Mouse (Mus musculus): ENCODE measurements around the gene Cmklr1. TPM values are rescaled to one million over a fixed set of nuclear protein-coding genes. Genes with fewer than 3 reads are reported as not detected.

The Cmklr1 gene
- polyA plus RNA-seq, 1 experiment from 2014 or later: 3.6 TPM

- peaks cover 6% of the 10 kb centered on the region; the same call in 1 of the 2 replicates for H3K27me3 ChIP-seq
- H3K9ac ChIP-seq: no peak overlapping the region
- no peaks in the 10 kb centered on the region for H3K9me3 ChIP-seq
- peak overlapping the region; percentile 38 for H3K4me2 ChIP-seq (replicated peaks)
- no peak overlapping the region for H3K4me3 ChIP-seq
- ATAC-seq (ENCODE audit: low FRiP score, low read depth): peak; percentile 34; the same call in 1 of the 2 replicates
- H3K36me3 ChIP-seq: no peaks in the 10 kb centered on the region
- H3K27ac ChIP-seq: peak overlapping the region; percentile 10; the same call in 1 of the 2 replicates
- whole genome bisulfite sequencing: 7% methylated on average over 9 of the region's 9 CpGs
- peaks cover 68% of the 10 kb centered on the region for H3K4me1 ChIP-seq
These were observed 17.1 kb downstream of the Cmklr1 start for GRCm38 (mm10) chr5:113633037-113633714.

GRCm38 (mm10) chr5:113630116-113630515, 20.1 kb downstream of the Cmklr1 start:
- no peak for ATAC-seq (ENCODE audit: low FRiP score, low read depth)
- peaks cover 70% of the 10 kb centered on the region for H3K4me1 ChIP-seq
- H3K27ac ChIP-seq: no peak overlapping the region
- H3K4me3 ChIP-seq: no peak overlapping the region
- no peaks in the 10 kb centered on the region for H3K36me3 ChIP-seq
- H3K9ac ChIP-seq: no peak overlapping the region
- no peaks in the 10 kb centered on the region for H3K9me3 ChIP-seq
- peaks cover 6% of the 10 kb centered on the region; the same call in 1 of the 2 replicates for H3K27me3 ChIP-seq
- 75% methylated on average over 10 of the region's 10 CpGs for WGBS
- no peak overlapping the region for H3K4me2 ChIP-seq (replicated peaks)

GRCm38 (mm10) chr5:113629248-113629647, 21.0 kb downstream of the Cmklr1 start:
- Histone ChIP-seq H3K4me3 (no peak overlapping the region), H3K9me3 (no peaks in the 10 kb centered on the region), H3K27ac (no peak overlapping the region), H3K9ac (no peak overlapping the region), H3K36me3 (no peaks in the 10 kb centered on the region), H3K4me2 (replicated peaks) (no peak overlapping the region), H3K4me1 (peaks cover 61% of the 10 kb centered on the region), H3K27me3 (peaks cover 6% of the 10 kb centered on the region; the same call in 1 of the 2 replicates)
- ATAC-seq (ENCODE audit: low FRiP score, low read depth): no peak
- 77% methylated on average over 3 of the region's 3 CpGs for whole genome bisulfite sequencing

GRCm38 (mm10) chr5:113627820-113628437, 22.3 kb downstream of the Cmklr1 start:
- H3K9ac ChIP-seq: 0 out of 2 replicates have a peak overlapping the region, but pooled peaks have one; percentile 1
- H3K36me3 ChIP-seq: no peaks in the 10 kb centered on the region
- no peak overlapping the region for H3K4me3 ChIP-seq
- whole genome bisulfite sequencing: 30% methylated on average over 11 of the region's 11 CpGs
- H3K27ac ChIP-seq: 0 out of 2 replicates have a peak overlapping the region, but pooled peaks have one; percentile 44
- H3K27me3 ChIP-seq: peaks cover 6% of the 10 kb centered on the region; the same call in 1 of the 2 replicates
- no peaks in the 10 kb centered on the region for H3K9me3 ChIP-seq
- no peak overlapping the region for H3K4me2 ChIP-seq (replicated peaks)
- ATAC-seq (ENCODE audit: low FRiP score, low read depth): peak; percentile 64; the same call in 1 of the 2 replicates
- peaks cover 51% of the 10 kb centered on the region for H3K4me1 ChIP-seq

GRCm38 (mm10) chr5:113626991-113627390, 23.2 kb downstream of the Cmklr1 start:
- ATAC-seq (ENCODE audit: low FRiP score, low read depth): no peak
- 76% methylated on average over 5 of the region's 5 CpGs for WGBS
- no peak overlapping the region for H3K4me2 ChIP-seq (replicated peaks)
- H3K4me1 ChIP-seq: peaks cover 42% of the 10 kb centered on the region
- H3K27ac ChIP-seq: no peak overlapping the region
- no peak overlapping the region for H3K4me3 ChIP-seq
- no peak overlapping the region for H3K9ac ChIP-seq
- no peaks in the 10 kb centered on the region for H3K36me3 ChIP-seq
- H3K27me3 ChIP-seq: peaks cover 6% of the 10 kb centered on the region; the same call in 1 of the 2 replicates
- H3K9me3 ChIP-seq: no peaks in the 10 kb centered on the region

- peaks cover 38% of the 10 kb centered on the region for H3K4me1 ChIP-seq
- H3K9ac ChIP-seq: no peak overlapping the region
- peaks cover 3% of the 10 kb centered on the region; the same call in 1 of the 2 replicates for H3K27me3 ChIP-seq
- whole genome bisulfite sequencing: 43% methylated on average over 8 of the region's 8 CpGs
- H3K9me3 ChIP-seq: no peaks in the 10 kb centered on the region
- no peak overlapping the region for H3K27ac ChIP-seq
- H3K4me2 ChIP-seq (replicated peaks): no peak overlapping the region
- no peak for ATAC-seq (ENCODE audit: low FRiP score, low read depth)
- no peak overlapping the region for H3K4me3 ChIP-seq
- no peaks in the 10 kb centered on the region for H3K36me3 ChIP-seq
These were observed 23.9 kb downstream of the Cmklr1 start for GRCm38 (mm10) chr5:113626352-113626751.

- Histone ChIP-seq H3K27ac (no peak overlapping the region), H3K36me3 (no peaks in the 10 kb centered on the region), H3K4me1 (peaks cover 40% of the 10 kb centered on the region), H3K27me3 (no peaks in the 10 kb centered on the region), H3K4me3 (no peak overlapping the region), H3K9me3 (no peaks in the 10 kb centered on the region), H3K4me2 (replicated peaks) (no peak overlapping the region), H3K9ac (no peak overlapping the region)
- ATAC-seq (ENCODE audit: low FRiP score, low read depth): no peak
- WGBS: 82% methylated on average over 4 of the region's 4 CpGs
These were observed 25.2 kb downstream of the Cmklr1 start for GRCm38 (mm10) chr5:113625068-113625467.

- H3K36me3 ChIP-seq: no peaks in the 10 kb centered on the region
- H3K4me2 ChIP-seq (replicated peaks): no peak overlapping the region
- H3K27ac ChIP-seq: no peak overlapping the region
- no peak for ATAC-seq (ENCODE audit: low FRiP score, low read depth)
- H3K4me3 ChIP-seq: no peak overlapping the region
- H3K4me1 ChIP-seq: peaks cover 29% of the 10 kb centered on the region
- H3K9ac ChIP-seq: no peak overlapping the region
- 23% methylated on average over 2 of the region's 2 CpGs for WGBS
- H3K27me3 ChIP-seq: no peaks in the 10 kb centered on the region
- H3K9me3 ChIP-seq: no peaks in the 10 kb centered on the region
These were observed 27.2 kb downstream of the Cmklr1 start for GRCm38 (mm10) chr5:113623052-113623451.

GRCm38 (mm10) chr5:113620999-113621398, 29.2 kb downstream of the Cmklr1 start:
- no peak overlapping the region for H3K4me3 ChIP-seq
- WGBS: 65% methylated on average over 7 of the region's 7 CpGs
- H3K9ac ChIP-seq: no peak overlapping the region
- H3K4me2 ChIP-seq (replicated peaks): no peak overlapping the region
- H3K36me3 ChIP-seq: no peaks in the 10 kb centered on the region
- no peak for ATAC-seq (ENCODE audit: low FRiP score, low read depth)
- peaks cover 10% of the 10 kb centered on the region for H3K4me1 ChIP-seq
- no peaks in the 10 kb centered on the region for H3K9me3 ChIP-seq
- no peaks in the 10 kb centered on the region for H3K27me3 ChIP-seq
- no peak overlapping the region for H3K27ac ChIP-seq

GRCm38 (mm10) chr5:113620130-113620716, 30.0 kb downstream of the Cmklr1 start:
- Histone ChIP-seq H3K27me3 (no peaks in the 10 kb centered on the region), H3K36me3 (peaks cover 5% of the 10 kb centered on the region; the same call in 1 of the 2 replicates), H3K9me3 (no peaks in the 10 kb centered on the region), H3K4me1 (peaks cover 10% of the 10 kb centered on the region), H3K27ac (no peak overlapping the region), H3K9ac (no peak overlapping the region), H3K4me2 (replicated peaks) (no peak overlapping the region), H3K4me3 (no peak overlapping the region)
- WGBS: 70% methylated on average over 16 of the region's 16 CpGs
- ATAC-seq (ENCODE audit: low FRiP score, low read depth): no peak

- H3K27me3 ChIP-seq: no peaks in the 10 kb centered on the region
- H3K4me2 ChIP-seq (replicated peaks): no peak overlapping the region
- H3K9me3 ChIP-seq: no peaks in the 10 kb centered on the region
- H3K36me3 ChIP-seq: peaks cover 12% of the 10 kb centered on the region
- no peak overlapping the region for H3K4me3 ChIP-seq
- ATAC-seq (ENCODE audit: low FRiP score, low read depth): no peak
- H3K9ac ChIP-seq: no peak overlapping the region
- H3K4me1 ChIP-seq: peaks cover 10% of the 10 kb centered on the region
- no peak overlapping the region for H3K27ac ChIP-seq
- WGBS: 75% methylated on average over 1 of the region's 1 CpGs
These were observed 31.1 kb downstream of the Cmklr1 start for GRCm38 (mm10) chr5:113619151-113619550.

GRCm38 (mm10) chr5:113618716-113619115, 31.5 kb downstream of the Cmklr1 start:
- no peak overlapping the region for H3K4me3 ChIP-seq
- H3K4me1 ChIP-seq: peaks cover 10% of the 10 kb centered on the region
- ATAC-seq (ENCODE audit: low FRiP score, low read depth): no peak
- H3K9me3 ChIP-seq: no peaks in the 10 kb centered on the region
- no peak overlapping the region for H3K27ac ChIP-seq
- no peak overlapping the region for H3K4me2 ChIP-seq (replicated peaks)
- 95% methylated on average over 4 of the region's 4 CpGs for WGBS
- no peak overlapping the region for H3K9ac ChIP-seq
- no peaks in the 10 kb centered on the region for H3K27me3 ChIP-seq
- peaks cover 16% of the 10 kb centered on the region for H3K36me3 ChIP-seq

Measured in limb, embryonic 13.5 days (tissue).